Mouse (Mus musculus): ENCODE measurements at regions not wholly inside any gene's neighbourhood (a gene's known extent, or its start where the extent isn't known, plus 50 kb on each side); places are given as distances from the start of the nearest gene placed in this dataset.

DNA sequence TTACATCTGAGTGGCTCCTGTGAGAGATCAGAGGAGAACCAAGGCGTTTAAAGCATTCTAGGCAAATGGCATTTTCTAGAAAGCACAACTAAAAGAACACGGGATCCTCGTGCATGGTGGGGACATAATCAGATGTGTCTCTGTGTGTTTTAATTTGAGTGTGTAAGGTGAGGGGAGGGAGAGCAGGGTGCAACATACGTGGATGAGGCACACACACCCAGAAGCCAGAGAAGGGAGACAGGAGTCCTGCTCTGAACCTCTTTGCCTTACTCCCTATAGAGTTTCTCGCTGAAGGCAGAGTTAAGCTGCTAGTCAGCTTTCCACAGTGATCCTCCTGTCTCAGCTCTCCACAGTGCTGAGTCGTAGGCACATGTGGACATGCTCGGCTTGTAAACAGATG lies 386.1 kb downstream of the Cbln4 start:
- no peak overlapping the region for H3K4me2 ChIP-seq (replicated peaks)
- no peaks in the 10 kb centered on the region for H3K9me3 ChIP-seq (replicated peaks)
- 61% methylated on average over 7 of the region's 7 CpGs for WGBS
- 0 out of 2 replicates have a peak, but pooled peaks cover 2% of the 10 kb centered on the region for H3K27me3 ChIP-seq
- no peaks in the 10 kb centered on the region for H3K36me3 ChIP-seq
- no peak for ATAC-seq (ENCODE audit: low FRiP score)
- no peak overlapping the region for H3K4me3 ChIP-seq
- no peak overlapping the region for H3K27ac ChIP-seq
- no peaks in the 10 kb centered on the region for H3K4me1 ChIP-seq
- no peak overlapping the region for H3K9ac ChIP-seq

DNA sequence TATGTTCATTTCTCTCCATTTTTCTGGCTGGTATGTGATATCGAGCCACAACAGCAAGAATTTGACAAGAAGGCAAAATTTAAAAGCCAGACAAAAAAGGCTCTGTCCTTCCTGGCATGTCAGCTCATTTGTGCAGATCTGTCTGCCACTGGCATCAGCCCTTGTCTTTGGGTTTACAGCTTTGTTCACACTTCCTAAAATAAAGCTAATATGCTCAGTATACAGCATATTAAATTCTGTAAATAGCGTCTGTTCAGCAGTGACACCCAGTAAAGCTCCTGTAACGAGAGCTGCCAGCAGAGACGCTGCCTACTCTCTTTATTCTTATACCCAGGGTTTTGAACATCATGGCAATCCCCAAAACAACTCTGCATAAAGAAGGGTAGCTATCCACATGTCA lies 401.5 kb downstream of the Cbln4 start:
- 90% methylated on average over 4 of the region's 4 CpGs for WGBS
- Histone ChIP-seq H3K4me1 (no peaks in the 10 kb centered on the region), H3K27me3 (no peaks in the 10 kb centered on the region), H3K27ac (no peak overlapping the region), H3K4me2 (replicated peaks) (no peak overlapping the region), H3K9me3 (replicated peaks) (no peaks in the 10 kb centered on the region), H3K9ac (no peak overlapping the region), H3K4me3 (no peak overlapping the region), H3K36me3 (no peaks in the 10 kb centered on the region)
- ATAC-seq (ENCODE audit: low FRiP score): no peak

DNA sequence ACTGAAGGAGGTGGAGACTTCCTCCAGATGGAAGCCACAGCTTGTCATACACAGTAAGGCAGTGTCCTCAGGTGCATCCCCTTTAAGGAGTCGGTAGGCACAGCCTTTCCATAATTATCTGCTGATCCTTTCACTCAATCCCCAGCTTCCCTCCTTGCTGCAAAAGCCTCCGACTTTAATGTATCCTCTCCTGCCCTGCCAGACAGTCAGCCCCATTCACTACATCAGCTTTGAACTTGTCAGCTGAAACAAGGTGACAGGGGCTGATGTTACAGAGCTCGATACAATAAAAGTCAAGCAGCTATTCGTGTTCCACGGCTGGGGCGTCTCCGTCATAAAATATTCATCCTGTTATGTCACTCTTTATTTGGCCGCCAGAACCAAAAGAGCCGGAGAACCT lies 402.8 kb downstream of the Cbln4 start:
- Histone ChIP-seq H3K36me3 (no peaks in the 10 kb centered on the region), H3K9me3 (replicated peaks) (no peaks in the 10 kb centered on the region), H3K4me2 (replicated peaks) (no peak overlapping the region), H3K27me3 (no peaks in the 10 kb centered on the region), H3K27ac (no peak overlapping the region), H3K4me1 (no peaks in the 10 kb centered on the region), H3K9ac (no peak overlapping the region), H3K4me3 (no peak overlapping the region)
- 74% methylated on average over 9 of the region's 9 CpGs for WGBS
- no peak for ATAC-seq (ENCODE audit: low FRiP score)

- Histone ChIP-seq H3K4me2 (replicated peaks) (no peak overlapping the region), H3K9me3 (replicated peaks) (no peaks in the 10 kb centered on the region), H3K36me3 (no peaks in the 10 kb centered on the region), H3K4me3 (no peak overlapping the region), H3K27ac (no peak overlapping the region), H3K9ac (no peak overlapping the region), H3K4me1 (no peaks in the 10 kb centered on the region), H3K27me3 (no peaks in the 10 kb centered on the region)
- 94% methylated on average over 6 of the region's 6 CpGs for WGBS
- no peak for ATAC-seq (ENCODE audit: low FRiP score)
Observed at GRCm38 (mm10) chr2:171638931-171639330, 404.3 kb downstream of the Cbln4 start.

DNA sequence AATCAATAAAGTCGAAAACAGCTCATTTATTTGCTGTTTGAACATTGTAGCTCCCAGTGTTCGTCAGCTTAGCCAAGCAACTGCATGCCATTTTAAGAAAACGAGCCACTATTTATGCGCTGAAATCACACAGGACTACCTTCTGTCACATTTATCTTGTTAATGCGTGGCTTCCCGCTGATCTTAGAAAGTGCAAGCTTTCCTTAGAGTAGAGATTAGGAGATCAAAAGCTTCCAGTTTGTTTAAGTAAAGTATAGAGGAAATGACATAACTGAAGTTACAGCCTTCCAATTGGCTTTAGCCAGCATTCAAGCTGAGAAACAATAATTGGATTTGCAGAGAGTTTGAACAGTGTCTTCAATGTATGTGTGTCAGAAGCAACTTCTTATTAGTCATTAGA lies 406.4 kb downstream of the Cbln4 start:
- Histone ChIP-seq H3K4me1 (peaks cover 5% of the 10 kb centered on the region), H3K27me3 (no peaks in the 10 kb centered on the region), H3K9ac (no peak overlapping the region), H3K4me2 (replicated peaks) (no peak overlapping the region), H3K4me3 (no peak overlapping the region), H3K36me3 (no peaks in the 10 kb centered on the region), H3K9me3 (replicated peaks) (no peaks in the 10 kb centered on the region), H3K27ac (no peak overlapping the region)
- ATAC-seq (ENCODE audit: low FRiP score): no peak
- 50% methylated on average over 6 of the region's 6 CpGs for WGBS

DNA sequence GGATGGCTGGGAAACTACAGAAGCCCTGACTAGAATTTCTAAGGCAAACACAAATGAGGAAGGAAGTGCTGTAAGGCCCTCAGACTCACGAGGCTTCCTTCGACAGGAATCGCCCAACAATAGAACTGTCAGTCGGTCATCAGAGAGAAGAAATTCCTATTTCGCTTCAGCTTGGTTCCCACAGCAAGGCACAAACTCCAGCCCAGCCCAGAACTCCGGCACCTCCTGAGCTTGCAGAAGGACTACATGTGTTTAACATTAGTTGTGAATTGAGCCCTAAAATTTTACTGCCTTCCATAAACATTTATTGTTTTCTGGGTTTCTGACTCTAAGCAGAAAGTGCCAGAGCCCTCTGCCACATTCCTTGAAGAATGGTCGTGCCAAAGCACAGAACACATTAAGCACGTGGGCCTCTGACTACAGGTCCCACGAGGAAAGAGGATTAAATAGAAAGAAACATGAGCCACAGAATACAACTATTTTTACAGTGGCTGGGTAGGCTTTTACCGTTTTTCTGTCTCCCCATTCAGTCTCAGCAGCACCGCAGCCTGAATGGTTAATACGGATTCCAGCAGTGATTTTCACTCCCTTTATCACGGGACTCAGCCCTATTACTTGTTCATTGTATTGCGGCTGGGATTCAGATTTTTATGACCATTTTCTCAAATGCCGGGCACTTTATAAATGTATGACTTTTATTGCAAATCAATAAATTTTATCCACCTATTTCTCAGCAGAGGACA lies 409.7 kb downstream of the Cbln4 start:
- ATAC-seq (ENCODE audit: low FRiP score): no peak
- Histone ChIP-seq H3K27me3 (no peaks in the 10 kb centered on the region), H3K27ac (no peak overlapping the region; the same call in 1 of the 2 replicates), H3K4me1 (peaks cover 5% of the 10 kb centered on the region), H3K36me3 (no peaks in the 10 kb centered on the region), H3K9ac (no peak overlapping the region), H3K4me2 (replicated peaks) (no peak overlapping the region), H3K9me3 (replicated peaks) (no peaks in the 10 kb centered on the region), H3K4me3 (no peak overlapping the region)
- 46% methylated on average over 15 of the region's 15 CpGs for WGBS

DNA sequence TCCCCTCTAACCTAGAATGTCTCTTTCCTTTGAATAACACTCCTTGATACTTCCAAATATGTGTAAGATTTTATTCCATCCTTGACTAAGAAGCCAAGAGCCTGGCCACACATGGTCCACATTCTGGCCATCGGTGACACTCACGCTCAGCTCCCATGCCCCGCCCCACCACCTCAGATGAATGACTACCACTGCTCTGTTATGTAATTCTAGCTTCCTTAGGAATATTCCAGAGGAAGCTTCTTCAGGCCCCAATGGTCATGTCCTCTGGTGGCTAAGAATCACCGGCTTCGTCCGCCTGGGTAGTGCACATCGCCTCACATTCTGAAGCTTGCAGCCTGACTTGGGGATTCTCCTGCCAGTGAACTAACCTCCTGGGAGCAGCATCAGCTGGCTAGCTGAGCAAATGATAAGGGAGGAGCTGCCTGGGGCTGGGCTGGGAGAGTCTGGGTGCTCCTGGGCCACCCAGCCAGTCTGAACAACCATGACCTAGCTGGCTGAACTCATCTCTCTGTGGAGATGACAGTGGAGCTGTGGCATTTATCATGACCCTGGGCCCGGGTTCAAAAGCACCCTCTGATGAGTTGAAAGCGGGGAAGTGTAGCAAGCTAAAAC lies 413.1 kb downstream of the Cbln4 start:
- Histone ChIP-seq H3K9ac (no peak overlapping the region), H3K27me3 (no peaks in the 10 kb centered on the region), H3K4me3 (no peak overlapping the region), H3K4me2 (replicated peaks) (no peak overlapping the region), H3K27ac (no peak overlapping the region), H3K36me3 (no peaks in the 10 kb centered on the region), H3K4me1 (peaks cover 5% of the 10 kb centered on the region), H3K9me3 (replicated peaks) (no peaks in the 10 kb centered on the region)
- no peak for ATAC-seq (ENCODE audit: low FRiP score)
- 90% methylated on average over 9 of the region's 9 CpGs for WGBS

DNA sequence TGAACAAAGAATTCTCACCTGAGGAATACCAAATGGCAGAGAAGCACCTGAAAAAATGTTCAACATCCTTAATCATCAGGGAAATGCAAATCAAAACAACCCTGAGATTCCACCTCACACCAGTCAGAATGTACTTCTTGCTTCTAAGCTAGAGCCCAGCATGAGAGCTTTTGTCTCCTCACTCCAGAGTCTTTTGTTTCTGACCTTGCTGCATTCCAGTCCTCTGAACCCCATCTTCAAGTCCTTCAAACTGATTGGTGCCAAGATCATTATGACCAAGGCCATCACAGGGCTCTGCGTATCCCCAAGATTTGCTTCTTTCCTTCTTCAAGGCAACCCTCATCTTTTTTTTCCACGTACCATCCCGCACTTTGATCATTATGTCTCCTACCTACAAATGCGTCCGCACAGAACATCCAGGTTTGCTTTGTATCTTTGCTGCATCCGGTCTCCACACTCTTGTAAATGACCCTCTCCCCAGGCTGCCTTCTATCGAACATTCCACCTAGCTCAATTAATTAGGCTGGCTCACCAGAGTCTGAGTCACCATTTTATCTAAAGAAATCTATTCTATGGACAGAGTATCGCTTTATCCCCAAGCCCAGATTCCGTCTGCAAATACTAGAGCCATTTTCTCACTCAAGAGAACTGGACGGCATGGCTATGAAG lies 414.9 kb downstream of the Cbln4 start:
- Histone ChIP-seq H3K27me3 (no peaks in the 10 kb centered on the region), H3K4me2 (replicated peaks) (no peak overlapping the region), H3K36me3 (no peaks in the 10 kb centered on the region), H3K9ac (no peak overlapping the region), H3K4me1 (peaks cover 3% of the 10 kb centered on the region), H3K9me3 (replicated peaks) (no peaks in the 10 kb centered on the region), H3K27ac (no peak overlapping the region), H3K4me3 (no peak overlapping the region)
- ATAC-seq (ENCODE audit: low FRiP score): no peak
- 93% methylated on average over 10 of the region's 10 CpGs for WGBS

DNA sequence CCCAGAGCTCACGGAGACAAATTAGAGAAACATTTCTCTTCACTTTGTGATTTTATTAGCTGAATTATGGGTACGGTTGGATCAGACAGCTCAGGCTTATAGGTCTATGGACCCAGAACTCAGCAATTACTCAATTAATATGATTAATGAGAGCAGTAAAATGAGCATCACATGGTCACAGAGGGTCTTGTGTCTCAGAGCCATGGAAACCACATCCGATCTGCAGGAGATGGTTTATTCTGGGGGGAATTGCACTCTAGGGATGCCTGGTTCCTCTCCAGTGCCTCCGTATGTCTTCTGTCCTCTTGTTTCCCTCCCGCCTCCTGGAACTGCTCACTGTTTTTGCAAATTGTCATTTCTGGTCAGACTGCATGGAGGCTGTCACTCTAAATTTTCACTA lies 422.6 kb downstream of the Cbln4 start:
- Histone ChIP-seq H3K4me3 (no peak overlapping the region), H3K36me3 (no peaks in the 10 kb centered on the region), H3K27ac (no peak overlapping the region), H3K27me3 (no peaks in the 10 kb centered on the region), H3K9ac (no peak overlapping the region), H3K4me1 (peaks cover 5% of the 10 kb centered on the region), H3K4me2 (replicated peaks) (no peak overlapping the region), H3K9me3 (replicated peaks) (no peaks in the 10 kb centered on the region)
- 56% methylated on average over 5 of the region's 5 CpGs for WGBS
- peak; percentile 35; the same call in 1 of the 2 replicates for ATAC-seq (ENCODE audit: low FRiP score)

- Histone ChIP-seq H3K4me2 (replicated peaks) (no peak overlapping the region), H3K4me1 (peaks cover 5% of the 10 kb centered on the region), H3K27me3 (no peaks in the 10 kb centered on the region), H3K36me3 (no peaks in the 10 kb centered on the region), H3K9me3 (replicated peaks) (no peaks in the 10 kb centered on the region), H3K27ac (no peak overlapping the region), H3K9ac (no peak overlapping the region), H3K4me3 (no peak overlapping the region)
- 87% methylated on average over 2 of the region's 2 CpGs for WGBS
- peak; percentile 35 for ATAC-seq (ENCODE audit: low FRiP score)
Observed at GRCm38 (mm10) chr2:171620253-171620652, 423.0 kb downstream of the Cbln4 start.

GRCm38 (mm10) chr2:171618771-171619170 lies 424.5 kb downstream of the Cbln4 start:
- Histone ChIP-seq H3K9me3 (replicated peaks) (no peaks in the 10 kb centered on the region), H3K4me3 (no peak overlapping the region), H3K36me3 (no peaks in the 10 kb centered on the region), H3K27ac (no peak overlapping the region), H3K4me1 (peaks cover 5% of the 10 kb centered on the region), H3K9ac (no peak overlapping the region), H3K4me2 (replicated peaks) (no peak overlapping the region), H3K27me3 (no peaks in the 10 kb centered on the region)
- WGBS: 89% methylated on average over 4 of the region's 4 CpGs
- no peak for ATAC-seq (ENCODE audit: low FRiP score)

- Histone ChIP-seq H3K27ac (no peak overlapping the region), H3K27me3 (no peaks in the 10 kb centered on the region), H3K9ac (no peak overlapping the region), H3K36me3 (no peaks in the 10 kb centered on the region), H3K9me3 (replicated peaks) (no peaks in the 10 kb centered on the region), H3K4me3 (no peak overlapping the region), H3K4me1 (peaks cover 5% of the 10 kb centered on the region), H3K4me2 (replicated peaks) (no peak overlapping the region)
- no peak for ATAC-seq (ENCODE audit: low FRiP score)
- WGBS: 77% methylated on average over 9 of the region's 9 CpGs
Observed at GRCm38 (mm10) chr2:171618333-171618732, 424.9 kb downstream of the Cbln4 start.

Measured in hindbrain, embryonic 12.5 days (tissue).